Mouse (Mus musculus) ES-CJ7 (cell line): ENCODE data around the gene Muc3.
"Not testable (repeated sequence)": the region's sequence is repeated elsewhere in the genome, so short reads cannot be mapped to it uniquely, and the experiment has no call there.

Experiments used
- DNase-seq: peaks from one replicate; pipeline ENCODE4 v3.0.0; 2011; ENCODE audit warnings: low read depth, low spot score

The Muc3 gene

DNA sequence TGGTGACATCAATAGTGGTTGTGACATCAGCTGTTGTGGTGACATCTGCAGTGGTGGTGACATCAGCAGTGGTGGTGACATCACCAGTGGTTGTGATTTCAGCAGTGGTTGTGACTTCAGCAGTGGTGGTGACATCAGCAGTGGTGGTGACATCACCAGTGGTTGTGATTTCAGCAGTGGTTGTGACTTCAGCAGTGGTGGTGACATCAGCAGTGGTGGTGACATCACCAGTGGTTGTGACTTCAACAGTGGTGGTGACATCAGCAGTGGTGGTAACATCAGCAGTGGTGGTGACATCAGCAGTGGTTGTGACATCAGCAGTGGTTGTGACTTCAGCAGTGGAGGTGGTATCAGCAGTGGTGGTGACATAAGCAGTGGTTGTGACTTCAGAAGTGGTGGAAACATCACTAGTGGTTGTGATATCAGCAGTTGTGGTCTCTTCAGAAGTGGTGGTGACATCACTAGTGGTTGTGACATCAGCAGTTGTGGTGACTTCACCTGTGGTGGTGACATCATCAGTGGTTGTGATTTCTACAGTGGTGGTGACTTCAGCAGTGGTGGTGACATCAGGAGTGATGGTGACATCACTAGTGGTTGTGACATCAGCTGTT lies at the start of gene Muc3:
Gene Muc3 (minus strand): TSS at position 51 of the 611 bp plus-strand sequence.
- not testable (repeated sequence) for DNase-seq

DNA sequence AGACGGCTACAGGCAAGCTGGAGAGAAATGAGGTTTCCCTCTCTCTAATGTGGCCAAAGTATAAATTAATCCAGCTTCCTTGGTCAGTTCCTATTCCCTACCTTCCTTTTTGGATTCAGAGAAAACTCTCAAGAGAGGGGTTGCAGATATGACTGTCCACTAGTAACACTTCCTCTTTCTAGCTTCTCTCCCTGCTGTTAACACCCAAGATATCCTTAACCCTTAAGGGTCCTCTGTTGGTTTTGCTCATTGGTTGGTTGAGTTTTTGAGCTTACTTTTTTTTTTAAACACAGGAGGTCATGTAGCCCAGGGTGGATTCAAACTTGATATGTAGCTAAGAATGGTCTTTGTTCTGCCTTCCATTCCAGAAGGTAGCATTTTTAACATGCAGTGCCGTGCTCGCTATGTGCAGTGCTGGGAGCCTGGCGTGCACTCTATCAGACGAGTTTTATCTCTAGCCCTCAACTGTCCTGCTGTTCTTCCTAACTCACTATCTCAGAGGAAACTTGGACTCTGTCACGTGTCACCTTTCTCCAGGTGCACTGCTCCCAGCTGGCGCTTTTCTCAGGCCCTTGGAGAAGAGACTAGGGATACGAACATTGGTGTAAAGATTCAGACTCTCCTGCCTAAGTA lies 45.5 kb upstream of the Muc3 start:
- DNase-seq = no peak

DNA sequence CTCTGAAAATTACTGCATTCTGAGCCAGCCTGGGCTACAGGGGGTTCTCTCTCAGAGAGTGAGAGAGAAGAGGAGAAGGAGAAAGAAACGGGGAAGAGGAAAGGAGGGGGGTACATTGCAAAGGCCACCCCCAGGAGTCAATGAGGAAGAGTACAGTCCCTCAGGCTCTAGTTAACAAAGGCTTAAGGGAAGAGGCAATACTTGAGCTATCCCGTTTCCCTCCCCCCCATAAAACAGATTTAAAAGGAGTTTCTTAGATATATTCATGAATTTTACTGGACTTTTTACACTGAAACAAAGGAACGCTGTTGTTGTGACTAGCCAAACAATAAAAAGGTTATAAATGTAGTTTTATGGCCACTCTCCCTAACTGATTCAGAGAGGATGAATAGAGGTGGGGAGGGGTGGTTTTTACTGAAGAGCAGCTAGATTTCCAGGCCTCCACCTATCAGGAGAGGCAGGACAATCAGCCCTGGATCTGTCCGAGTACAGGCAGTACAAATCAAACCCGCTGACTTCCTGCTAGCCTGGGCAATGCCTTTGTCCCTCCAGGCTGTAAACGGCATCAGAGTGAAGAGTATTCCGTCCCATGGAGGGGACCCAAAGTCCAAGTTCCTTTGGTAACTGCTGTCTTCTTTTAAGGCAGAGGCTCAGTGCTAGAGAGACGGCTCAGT lies 44.3 kb upstream of the Muc3 start:
- DNase-seq = no peak

DNA sequence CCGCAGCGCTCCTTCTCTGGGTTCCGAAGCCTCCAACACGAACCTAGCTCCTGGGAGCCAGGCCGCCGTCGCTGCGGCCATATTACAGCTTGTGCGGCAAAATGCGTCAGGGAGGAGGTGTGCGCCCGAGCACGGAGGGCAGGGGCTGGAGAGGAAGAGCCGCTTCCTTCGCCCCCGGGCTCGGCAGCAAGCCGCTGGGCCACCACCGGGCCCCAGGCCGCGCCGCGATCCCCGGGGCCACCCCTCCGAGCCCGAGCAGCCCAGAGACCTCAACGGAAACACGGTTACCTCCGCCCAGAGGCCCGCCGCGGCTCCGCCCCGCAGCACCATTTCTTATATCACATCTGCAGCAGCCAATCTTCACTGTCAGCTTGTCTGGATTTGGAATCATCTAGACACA lies 40.2 kb upstream of the Muc3 start:
- DNase-seq = no peak

DNA sequence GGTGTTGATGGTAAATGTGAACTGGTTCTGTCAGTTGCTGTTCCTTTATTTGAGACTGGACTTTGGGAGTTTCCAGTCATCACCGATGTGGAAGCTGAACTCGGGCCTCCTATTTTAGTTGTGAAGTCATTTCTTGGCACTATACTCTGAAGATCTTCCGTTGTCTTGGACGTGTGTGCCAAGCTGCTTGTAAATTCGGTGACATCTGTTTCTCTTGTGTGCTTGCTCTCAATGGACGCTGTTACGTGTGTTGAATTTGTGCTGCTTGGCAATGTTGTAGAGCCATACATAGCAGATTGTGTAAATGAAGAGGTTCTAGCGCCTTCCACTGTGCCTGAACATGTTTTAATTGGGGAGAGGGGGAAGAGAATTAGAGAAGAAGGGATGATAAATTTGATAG lies 36.2 kb upstream of the Muc3 start:
- no peak for DNase-seq

DNA sequence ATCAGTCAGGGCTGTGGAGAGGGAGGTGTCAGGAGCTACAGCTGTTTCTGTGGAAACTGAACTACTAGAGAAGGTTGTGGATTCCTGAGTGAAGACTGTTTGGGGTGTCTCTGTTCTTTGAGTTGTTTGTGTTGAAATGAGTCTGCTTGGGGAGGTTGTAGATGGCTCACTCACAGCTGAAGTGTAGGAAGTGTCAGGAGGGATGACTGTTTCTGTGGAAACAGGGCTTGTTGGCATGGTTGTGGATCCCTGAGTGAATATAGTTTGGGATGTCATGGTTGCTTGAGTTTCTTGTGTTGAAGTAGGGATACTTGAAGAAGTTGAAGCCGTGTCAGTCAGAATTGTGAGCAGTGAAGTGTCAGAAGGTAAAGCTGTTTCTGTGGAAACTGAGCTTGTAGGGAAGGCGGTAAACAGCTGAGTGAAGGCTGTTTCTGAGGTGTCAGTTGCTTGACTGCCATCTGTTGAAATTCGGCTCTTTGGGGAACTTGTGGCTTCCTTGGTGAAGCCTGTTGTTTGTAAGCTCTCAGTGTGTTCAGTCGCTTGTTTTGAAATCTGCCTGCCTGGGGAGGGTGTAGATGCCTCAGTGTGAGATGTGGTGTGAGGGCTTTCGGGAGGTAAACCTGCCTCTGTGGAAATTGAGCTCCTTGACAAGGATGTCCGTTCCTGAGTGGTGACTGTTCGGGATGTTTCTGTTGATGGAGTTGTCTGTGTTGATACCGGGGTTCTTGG lies 30.7 kb upstream of the Muc3 start:
- DNase-seq = no peak

DNA sequence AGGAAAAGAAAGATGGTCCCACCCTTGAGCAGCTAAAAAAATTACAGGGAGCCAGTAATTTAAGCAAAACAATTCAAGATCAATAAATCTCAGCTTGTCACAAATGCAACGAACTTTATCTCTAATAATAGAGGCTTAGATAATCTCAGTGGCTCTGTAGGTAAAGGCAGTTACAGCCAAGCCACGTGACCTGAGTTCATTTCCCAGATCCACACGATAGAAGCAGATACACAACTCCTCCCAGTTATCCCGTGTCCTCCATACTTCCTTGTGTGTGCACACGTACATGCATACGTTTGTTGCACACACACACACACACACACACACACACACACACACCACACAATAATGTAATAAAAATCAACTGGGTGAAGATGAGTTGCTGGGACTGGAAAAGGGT lies 24.8 kb upstream of the Muc3 start:
- no peak for DNase-seq

DNA sequence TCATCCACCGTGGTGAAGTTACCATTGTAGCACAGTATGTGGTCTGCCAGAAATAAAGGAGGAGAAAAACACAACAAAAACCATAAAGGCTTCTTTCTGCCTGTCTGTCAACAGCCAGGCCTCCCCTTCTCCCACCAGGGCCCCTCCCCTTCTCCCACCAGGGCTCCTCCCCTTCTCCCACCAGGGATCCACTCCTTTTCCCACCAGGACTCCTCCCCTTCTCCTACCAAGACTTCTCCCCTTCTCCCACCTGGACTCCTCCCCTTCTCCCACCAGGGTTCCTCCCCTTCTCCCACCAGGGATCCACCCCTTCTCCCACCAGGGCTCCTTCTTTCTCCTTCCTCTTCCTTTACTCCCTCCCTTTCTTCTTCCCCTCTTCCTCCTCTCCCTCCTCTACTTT lies 23.5 kb upstream of the Muc3 start:
- peak; percentile 38 for DNase-seq

DNA sequence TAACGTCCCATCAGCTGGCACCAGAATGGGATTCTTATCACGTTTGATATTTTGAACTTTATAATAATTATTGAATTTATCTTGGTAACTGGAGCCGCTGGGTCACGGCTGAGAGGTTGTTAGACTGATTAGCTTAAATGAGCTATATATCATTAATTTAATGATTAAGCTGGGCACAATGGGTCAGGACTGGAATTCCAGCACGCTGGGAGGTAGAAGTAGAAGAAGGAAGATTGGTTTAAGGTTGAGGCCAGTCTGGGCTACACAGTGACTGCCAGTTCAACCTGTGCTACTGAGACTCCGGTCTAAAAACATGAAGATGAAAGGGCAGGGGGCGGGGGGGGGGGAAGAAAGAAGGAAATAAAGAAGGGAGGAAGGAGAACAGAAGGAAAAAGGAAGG lies 22.4 kb upstream of the Muc3 start:
- DNase-seq = no peak

DNA sequence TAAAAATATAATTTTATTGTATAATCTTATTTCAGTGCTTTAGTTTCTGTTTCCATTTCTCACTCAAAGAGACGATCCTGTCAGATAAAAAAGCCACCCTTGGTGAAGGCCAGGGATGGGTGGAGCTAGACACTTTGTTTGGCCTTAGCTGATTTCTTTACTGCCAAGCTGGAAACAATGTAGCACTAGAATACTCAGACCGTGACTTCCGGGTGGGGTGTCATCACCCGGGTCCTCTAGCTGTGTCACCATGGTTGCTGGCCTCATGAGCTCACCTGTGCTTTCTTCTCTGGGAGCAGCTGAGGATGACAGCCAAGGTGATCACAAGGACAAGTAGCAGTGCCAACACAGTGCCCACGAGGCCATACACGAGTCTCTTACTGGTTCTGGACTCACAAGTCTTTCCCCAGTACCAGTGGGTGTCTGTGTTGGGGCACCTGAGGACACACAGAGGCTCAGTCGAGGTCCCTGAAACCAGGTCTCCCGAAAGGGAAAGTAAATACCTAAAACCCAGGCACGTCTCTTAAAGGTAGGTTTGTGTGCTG lies 21.8 kb upstream of the Muc3 start:
- DNase-seq = no peak

DNA sequence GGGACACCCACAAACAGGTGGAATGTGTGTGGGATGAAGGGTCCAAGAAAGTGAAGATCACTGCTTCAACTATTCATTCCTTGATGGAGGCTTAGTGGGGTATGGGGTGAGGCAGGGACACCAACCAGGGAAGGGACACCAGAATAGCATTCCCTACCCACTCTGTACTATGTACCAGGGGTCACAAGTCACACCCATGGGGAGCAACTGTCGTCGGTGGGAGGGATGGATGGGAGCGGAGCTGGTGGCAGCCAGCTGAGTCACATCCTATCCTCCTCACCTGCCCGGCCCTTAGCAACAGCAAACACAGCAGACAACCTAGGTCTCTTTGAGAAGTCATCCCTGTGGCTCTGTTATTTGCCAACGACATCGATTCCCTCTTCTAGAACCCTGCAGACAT lies 18.4 kb upstream of the Muc3 start:
- DNase-seq = no peak

DNA sequence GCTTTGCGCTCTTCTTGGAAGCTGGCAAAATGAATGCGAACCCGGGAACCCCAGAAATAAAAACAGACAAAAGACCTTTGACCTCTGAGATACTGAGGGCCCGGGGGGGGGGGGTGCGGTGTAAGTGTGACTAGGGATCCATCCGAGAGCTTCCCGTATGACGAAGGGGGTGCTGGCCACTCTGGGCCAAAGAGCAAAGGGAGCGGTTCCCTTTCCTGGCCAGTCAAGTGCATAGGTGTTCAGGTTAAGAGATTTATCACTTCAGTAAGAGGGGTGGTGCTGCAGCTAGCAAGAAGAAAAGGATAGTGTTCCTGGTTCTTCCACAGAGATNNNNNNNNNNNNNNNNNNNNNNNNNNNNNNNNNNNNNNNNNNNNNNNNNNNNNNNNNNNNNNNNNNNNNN lies 16.9 kb upstream of the Muc3 start:
- no peak for DNase-seq

DNA sequence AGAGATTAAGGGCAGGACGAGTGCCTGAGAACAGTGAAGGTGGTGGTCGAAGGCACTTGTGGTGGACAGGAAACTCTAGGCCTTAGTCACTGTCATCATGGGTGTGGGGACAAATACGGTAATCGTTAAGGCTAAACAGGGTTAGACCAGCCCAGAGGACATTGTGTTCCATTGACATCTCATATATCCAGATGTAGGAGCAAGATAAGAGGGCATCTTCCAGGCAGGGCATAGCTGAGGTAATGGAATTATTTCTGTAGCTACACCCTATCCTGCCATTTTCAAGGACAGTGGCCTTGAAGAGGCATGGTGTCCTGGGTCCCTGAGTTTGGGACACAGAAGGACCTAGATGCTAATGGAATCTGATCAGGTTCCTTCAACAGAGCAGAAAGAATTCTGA lies 12.7 kb upstream of the Muc3 start:
- DNase-seq = no peak

DNA sequence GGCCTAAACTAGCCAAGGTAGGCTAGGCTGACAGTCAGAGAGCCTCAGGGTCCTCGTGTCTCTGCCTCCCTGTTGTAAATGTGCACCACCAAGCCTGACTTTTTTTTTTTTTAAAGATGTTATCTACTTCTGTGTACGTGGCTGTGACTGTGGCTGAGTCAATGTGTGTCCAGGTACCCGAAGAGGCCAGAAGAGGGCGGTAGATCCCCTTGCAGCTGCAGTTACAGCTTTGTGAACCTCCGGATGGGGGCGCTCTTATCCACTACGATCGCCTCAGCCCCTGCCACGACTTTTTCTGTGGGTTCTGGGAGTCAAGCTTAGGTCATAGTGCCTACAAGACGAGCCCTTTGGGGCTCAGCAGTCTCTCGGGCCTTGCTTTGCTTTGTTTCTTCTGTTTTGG lies 10.3 kb upstream of the Muc3 start:
- peak; percentile 76 for DNase-seq

DNA sequence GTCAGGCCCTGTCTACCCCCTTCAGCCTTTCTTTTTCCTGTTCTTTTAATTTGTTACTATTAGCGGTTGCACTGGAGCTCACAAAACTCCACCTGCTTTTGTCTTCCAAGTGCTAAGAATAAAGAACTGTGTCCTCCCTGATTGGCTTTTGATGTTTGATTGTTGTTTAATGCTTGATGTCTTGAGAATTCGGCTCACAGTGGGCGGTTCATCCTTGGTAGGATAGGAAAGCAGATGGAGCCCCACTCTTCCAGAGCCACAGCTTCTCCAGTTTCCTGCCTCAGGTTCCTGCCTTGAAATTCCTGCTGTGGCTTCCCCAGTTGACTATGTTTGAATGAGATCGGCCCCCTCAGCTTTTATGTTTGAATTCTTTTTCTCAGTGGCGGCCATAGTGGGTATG lies 4.2 kb upstream of the Muc3 start:
- DNase-seq = peak; percentile 65

DNA sequence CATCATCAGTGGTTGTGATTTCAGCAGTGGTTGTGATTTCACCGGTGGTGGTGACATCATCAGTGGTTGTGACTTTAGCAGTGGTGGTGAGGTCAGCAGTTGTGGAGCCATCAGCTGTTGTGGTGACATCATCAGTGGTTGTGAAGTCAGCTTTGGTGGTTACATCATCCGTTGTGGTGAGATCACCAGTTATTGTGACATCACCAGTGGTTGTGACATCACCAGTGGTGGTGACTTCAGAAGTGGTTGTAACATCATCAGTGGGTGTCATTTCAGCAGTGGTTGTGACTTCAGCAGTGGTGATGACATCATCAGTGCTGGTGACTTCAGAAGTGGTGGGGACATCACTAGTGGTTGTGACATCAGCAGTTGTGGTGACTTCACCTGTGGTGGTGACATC lies 3.5 kb upstream of the Muc3 start:
- no peak for DNase-seq

DNA sequence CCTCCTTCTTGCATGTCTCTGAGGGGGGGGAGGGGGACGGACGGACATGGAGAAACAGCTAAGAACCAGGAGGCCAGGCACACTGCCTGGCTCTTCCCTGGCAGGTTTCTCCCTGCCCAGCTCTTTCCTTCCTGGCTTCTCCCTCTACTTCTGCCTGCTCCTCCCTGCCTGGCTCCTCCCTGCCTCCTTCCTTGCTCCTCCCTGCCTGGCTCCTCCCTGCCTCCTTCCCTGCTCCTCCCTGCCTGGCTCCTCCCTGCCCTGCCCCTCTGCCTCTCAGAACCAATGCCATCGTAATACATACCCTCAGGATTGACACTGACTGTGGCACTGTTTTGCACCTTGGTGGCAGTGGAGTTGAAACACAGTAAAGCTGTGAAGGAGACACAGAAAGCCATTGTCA lies 8.3 kb downstream of the Muc3 start:
- DNase-seq = no peak

DNA sequence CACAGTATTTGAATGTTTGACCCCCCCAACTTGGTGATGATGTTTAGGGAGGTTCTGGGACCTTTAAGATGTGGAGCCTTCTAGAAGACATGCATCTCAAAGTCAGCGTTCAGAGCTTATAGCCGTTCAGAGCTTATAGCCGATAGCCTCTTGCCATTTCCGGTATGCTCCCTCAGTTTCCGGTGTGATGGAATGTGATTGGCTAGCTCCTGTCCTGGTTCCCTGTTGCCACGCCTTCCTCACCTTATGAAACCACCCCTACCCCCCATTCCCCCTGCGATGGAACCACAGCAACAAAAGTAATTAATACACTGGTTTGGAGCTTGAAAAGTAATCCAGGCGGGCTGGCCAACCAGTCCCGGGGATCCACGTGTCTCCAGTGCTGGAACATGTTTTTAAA lies 10.1 kb downstream of the Muc3 start:
- no peak for DNase-seq

DNA sequence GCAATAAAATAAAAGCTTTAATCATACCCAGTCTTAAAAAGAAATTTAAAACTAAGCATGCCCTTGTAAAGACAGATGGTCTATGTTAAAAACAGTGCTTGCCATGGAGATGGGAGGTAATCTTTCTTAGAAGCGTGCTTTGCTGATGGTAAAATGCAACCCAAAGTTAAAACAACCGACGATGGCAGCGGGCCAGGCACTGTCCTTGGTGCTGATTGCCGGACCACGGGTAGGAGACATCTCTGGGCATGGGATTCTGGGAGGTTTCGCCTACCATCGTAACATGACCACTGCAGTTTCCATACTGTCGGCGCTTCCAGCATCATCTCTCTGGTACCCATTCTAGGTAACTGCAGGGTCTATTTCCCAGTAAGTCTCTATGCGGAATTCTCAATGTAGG lies 14.2 kb downstream of the Muc3 start:
- no peak for DNase-seq

DNA sequence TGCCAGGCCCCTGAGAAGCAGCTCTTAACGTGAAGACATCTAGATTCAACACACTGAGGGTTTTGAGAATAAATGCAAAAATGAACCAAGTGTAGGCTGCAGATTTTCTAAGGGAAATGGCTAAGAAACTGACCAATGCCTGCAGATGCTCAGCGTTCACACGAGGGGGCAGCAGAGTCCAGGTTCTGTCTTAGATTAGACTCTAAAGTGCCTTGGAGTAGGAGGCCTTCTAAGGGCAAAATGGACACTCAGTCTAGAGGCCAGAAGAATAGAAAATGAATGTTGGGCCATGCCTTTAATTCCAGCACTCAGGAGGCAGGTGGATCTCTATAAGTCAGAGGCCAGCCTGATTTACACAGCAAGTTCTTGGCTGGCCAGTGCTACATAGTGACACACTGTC lies 17.6 kb downstream of the Muc3 start:
- DNase-seq = peak; percentile 50

DNA sequence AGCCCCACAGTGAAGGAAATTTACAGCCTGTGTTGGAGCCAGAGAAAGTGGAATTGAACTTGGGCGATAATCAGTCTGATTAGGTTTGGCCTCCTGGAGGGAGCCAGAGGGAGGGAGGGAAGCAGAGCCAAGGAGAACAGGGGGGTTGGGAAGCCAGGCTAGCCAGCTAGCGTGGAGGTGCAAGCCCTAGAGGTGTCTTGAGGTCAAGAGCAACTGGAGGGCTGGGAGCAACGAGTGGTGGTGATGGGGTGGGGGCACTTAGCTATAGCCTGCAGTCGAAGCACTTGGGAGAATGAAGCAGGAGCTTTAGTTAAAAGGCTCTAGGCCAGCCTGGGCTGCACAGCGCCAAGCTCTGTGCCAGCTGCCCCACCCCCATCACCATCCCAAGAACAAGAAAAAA lies 19.8 kb downstream of the Muc3 start:
- no peak for DNase-seq

DNA sequence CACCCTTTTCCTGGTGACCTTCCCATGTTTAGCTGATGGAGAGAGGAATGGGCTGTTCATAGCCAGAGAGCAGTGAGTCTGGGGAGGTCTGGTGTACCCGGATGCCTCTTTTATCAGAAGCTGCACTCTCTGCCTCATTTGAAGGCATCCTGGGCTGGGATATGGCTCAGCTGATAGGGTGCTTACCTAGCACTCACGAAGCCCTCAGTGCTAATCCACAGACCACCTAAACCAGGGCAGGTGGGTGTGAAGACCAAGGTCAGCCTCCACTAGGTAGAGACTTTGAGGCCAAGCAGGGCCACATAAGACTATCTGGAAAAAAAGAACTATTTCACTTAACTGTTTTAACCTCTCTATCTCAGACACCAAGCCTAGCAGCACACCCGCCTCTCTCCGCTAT lies 25.6 kb downstream of the Muc3 start:
- no peak for DNase-seq
